Mouse (Mus musculus) bone marrow macrophage, adult 2 months (primary cell): Measurements from ENCODE around the gene Itpripl2. TPM values are rescaled to one million over a fixed set of nuclear protein-coding genes. Genes with fewer than 3 reads are reported as not detected.

Experiments used
- H3K27ac ChIP-seq: 2 replicates; pipeline ENCODE4 v1.5.1; 2012; ENCODE audit warnings: low read depth, low read length; ENCODE audit not compliant: insufficient read depth
- H3K4me1 ChIP-seq: 2 replicates; pipeline ENCODE4 v1.6.1; 2012; ENCODE audit warnings: low read length; ENCODE audit not compliant: control insufficient read depth, insufficient read depth
- H3K4me3 ChIP-seq: 2 replicates; pipeline ENCODE4 v1.5.1; 2012; ENCODE audit warnings: mild to moderate bottlenecking, low read length, moderate library complexity; ENCODE audit not compliant: insufficient read depth
- CTCF ChIP-seq: IDR thresholded peaks from 2 replicates; pipeline ENCODE4 v1.5.1; 2012; ENCODE audit warnings: low read depth, mild to moderate bottlenecking, low read length, moderate library complexity
- POLR2A ChIP-seq: IDR thresholded peaks from 2 replicates; pipeline ENCODE4 v1.6.1; 2012; ENCODE audit warnings: mild to moderate bottlenecking, low read depth, low read length, borderline replicate concordance
- polyA plus RNA-seq: library from polyadenylated mRNA; stranded (reverse); fragments of >200 nt; gene quantifications from 2 replicates; pipeline ENCODE4 v1.2.4, GENCODE M21; 2012; ENCODE audit not compliant: missing spikeins, insufficient read depth, insufficient read length

The Itpripl2 gene
- polyA plus RNA-seq, 1 experiment = 59.0 TPM

DNA sequence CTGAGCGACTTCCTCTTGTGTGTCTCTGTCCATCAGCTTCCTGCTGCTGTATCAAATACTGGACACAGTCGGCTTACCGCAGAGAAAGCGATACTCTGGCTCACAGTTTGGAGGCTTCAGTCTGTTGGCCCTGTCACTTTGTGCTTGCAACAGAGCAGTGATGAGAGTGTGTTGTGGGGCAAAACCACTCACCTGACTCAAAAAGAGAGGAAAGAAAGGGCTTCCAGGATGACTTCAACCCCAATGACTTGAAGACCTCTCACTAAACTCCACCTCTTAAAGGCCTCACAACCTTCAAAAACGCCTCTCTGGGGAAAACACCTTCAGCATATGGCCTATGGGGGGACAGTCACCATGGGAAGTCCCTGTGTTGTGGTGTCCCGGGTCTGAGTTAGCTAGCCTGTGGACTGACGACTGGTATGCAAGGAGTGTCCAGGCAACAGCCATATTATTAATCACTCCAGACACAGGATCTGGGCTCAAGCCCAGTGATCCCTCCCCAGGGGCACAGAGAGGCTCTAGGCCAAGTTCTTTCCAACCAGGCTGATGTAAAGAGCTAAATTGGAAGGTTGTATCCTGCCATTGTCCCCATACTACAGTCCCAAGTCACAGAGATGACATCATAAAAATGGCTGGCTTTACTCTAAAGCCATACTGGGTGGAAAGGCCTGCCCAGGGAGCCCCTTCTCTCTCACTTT is 16.6 kb downstream of the Itpripl2 start:
- Histone ChIP-seq H3K4me1 (peaks cover 25% of the 10 kb centered on the region), H3K4me3 (no peak overlapping the region), H3K27ac (no peak overlapping the region)
- TF ChIP-seq CTCF = no peak
- TF ChIP-seq POLR2A = no peak

DNA sequence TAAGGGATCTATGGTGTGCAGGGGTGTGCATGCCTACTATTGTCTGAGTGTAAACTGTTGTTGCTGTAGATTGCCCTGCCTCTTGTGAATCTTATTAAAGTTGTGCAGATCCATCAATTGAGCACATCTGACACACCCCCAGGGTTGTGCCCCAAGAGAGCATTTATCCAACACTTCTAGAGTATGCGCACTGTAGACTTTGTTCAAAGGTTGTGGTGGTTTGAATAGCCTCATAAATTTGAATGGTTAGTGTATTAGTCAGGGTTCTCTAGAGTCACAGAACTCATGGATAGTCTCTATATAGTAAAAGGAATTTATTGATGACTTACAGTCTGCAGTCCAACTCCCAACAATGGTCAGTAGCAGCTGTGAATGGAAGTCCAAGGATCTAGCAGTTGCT is 18.9 kb downstream of the Itpripl2 start:
- Histone ChIP-seq H3K4me1 (peaks cover 14% of the 10 kb centered on the region), H3K27ac (no peak overlapping the region), H3K4me3 (no peak overlapping the region)
- no peak for TF ChIP-seq CTCF
- TF ChIP-seq POLR2A = no peak

GRCm38 (mm10) chr7:118468060-118468459 is 23.7 kb downstream of the Itpripl2 start:
- TF ChIP-seq CTCF = no peak
- no peak for TF ChIP-seq POLR2A
- Histone ChIP-seq H3K27ac (no peak overlapping the region), H3K4me3 (no peak overlapping the region), H3K4me1 (peaks cover 15% of the 10 kb centered on the region)

DNA sequence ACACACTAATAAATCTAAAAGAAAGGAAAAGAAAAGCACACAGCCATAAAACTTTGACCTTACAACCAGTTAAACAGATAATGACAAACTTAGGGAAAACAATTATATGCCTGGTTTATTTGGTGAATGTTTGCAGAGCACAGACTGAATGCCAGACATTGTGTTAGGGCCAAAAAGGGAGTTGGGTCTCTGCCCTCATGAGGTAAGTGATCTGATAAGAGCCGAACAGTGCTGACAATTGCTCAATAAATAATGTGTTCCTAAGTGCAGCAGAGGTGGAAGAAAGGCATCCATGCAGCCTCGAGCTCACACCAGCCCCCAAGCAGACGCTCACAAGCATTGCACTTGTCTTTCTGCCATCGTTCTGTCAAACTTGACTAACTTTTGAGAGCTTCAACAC is 27.3 kb downstream of the Itpripl2 start:
- TF ChIP-seq POLR2A (no peak), CTCF (no peak)
- H3K4me1 ChIP-seq = peaks cover 6% of the 10 kb centered on the region; the same call in 1 of the 2 replicates
- no peak overlapping the region for H3K4me3 ChIP-seq
- H3K27ac ChIP-seq = no peak overlapping the region

- TF ChIP-seq POLR2A (no peak), CTCF (no peak)
- no peak overlapping the region for H3K4me3 ChIP-seq
- H3K27ac ChIP-seq = no peak overlapping the region
- H3K4me1 ChIP-seq = peaks cover 6% of the 10 kb centered on the region; the same call in 1 of the 2 replicates
Measured at GRCm38 (mm10) chr7:118462818-118463762, 28.7 kb downstream of the Itpripl2 start.

DNA sequence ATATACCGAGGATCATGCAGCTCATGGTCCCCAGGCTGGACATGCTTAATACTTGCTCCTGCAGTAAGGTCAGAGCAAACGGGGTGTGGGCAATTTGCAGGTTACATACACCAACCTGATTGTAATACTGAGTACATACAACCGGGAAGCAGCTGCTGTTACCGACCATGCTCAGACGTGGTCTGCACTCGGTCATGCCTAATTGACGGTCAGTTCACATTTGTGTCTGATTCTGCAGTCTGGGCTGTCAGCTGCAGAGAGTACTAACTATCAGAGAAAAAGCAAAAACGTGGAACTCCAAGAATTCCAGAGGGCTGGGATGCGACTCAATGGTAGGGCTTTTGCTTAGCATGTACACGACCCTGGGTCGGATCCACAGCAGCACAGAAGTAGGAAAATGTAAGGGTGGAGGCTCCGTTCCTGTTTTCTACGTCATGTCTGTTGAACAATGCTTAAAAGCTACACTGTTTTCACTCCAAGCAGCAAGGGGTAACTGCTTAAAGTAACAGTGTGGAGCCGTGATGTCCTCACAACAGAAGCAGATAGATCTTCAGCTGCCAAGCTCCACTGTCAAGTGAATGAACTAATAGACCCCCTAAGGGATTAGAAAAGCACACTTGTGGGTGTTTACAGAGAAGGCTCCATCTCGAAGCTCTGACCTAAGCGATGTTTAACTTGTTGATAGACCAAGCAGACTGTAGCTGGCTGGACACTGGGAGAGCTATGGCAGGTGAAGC is 30.2 kb downstream of the Itpripl2 start:
- TF ChIP-seq CTCF (no peak), POLR2A (no peak)
- Histone ChIP-seq H3K4me1 (0 out of 2 replicates have a peak, but pooled peaks cover 3% of the 10 kb centered on the region), H3K27ac (no peak overlapping the region), H3K4me3 (no peak overlapping the region)

GRCm38 (mm10) chr7:118453722-118454121 is 38.1 kb downstream of the Itpripl2 start:
- Histone ChIP-seq H3K4me3 (no peak overlapping the region), H3K27ac (no peak overlapping the region), H3K4me1 (peaks cover 11% of the 10 kb centered on the region)
- no peak for TF ChIP-seq CTCF
- no peak for TF ChIP-seq POLR2A

DNA sequence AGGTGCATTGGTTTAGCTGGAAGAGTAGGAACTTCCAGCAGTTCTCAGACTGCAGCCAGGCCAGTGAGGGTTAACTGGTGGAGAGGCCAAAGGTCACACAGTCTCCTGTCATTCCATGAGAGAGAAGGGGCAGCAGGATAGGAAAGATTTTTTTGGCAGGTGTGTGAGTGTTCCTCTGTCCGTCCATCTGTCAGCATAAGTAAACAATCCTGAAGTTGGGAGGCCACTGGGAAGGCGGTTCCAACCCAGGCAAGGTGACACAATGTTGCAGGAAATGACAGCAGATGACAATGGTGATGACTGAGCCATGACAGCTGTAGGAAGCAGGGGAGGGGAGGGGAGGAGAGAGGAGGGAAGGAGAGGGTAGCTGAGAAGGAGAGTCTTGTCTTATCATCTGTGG is 38.8 kb downstream of the Itpripl2 start:
- H3K27ac ChIP-seq = no peak overlapping the region
- H3K4me1 ChIP-seq = peaks cover 11% of the 10 kb centered on the region
- H3K4me3 ChIP-seq = no peak overlapping the region
- TF ChIP-seq POLR2A = no peak
- no peak for TF ChIP-seq CTCF

DNA sequence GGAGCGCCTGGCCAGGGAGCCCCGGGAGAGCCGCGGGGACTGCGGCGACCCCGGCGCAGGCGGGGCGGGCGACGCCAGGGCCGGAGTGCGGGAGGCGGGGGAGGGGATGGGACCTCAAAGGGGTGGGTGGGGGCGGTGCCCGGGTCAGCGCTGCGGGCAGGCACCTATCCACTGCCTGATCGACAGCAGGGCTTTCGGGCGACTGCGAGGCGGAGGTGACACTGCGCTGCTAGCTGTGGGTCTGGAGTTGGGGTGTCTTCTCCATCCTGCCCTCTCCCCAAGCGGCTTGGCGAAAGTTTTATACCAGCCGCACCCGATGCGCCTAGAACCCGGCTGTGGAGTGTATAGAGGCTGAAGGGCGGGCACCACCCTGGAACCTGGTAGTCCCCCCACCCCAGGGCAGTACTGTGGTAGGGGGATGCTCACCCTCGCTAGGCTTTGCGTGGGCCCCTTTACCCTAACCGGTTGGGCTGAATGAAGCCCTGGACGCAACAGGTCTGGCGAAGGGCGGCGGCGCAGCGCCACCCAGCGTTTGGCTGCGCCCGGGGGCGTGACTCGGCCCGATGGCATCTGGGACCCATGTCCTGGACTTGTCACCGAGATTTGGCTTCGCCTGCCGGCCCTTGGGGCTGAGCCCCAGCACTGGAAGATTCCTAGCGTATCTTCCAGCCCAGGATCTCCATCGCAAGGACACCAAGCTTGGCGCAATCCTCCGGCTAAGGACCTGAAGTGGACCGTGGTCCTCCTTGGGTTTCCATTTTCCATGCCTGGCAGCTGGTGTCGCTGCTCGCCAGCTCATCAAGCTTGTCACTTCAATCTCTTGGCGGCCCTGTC is 43.4 kb downstream of the Itpripl2 start, which contains the start of gene Syt17:
Syt17 (minus strand) TSS at position 89 of the 834 bp plus-strand sequence.
- peaks cover 6% of the 10 kb centered on the region for H3K4me1 ChIP-seq
- no peak within 1 kb of the TSS for H3K27ac ChIP-seq
- H3K4me3 ChIP-seq = peak within 1 kb of the TSS; percentile 62
- TF ChIP-seq CTCF (peak; percentile 86), POLR2A (no peak)
